Mouse (Mus musculus): ENCODE results near the gene Ano1.

Gene Ano1

GRCm38 (mm10) chr7:144696764-144697704, 54.7 kb downstream of the Ano1 start:
- peak in 1 of 2 experiments; percentile 8 for DNase-seq

- DNase-seq: no peak
Observed at GRCm38 (mm10) chr7:144689855-144690254, 61.9 kb downstream of the Ano1 start.

GRCm38 (mm10) chr7:144689136-144689535, 62.6 kb downstream of the Ano1 start:
- peak in 1 of 2 experiments; percentile 18 for DNase-seq

- DNase-seq: no peak
Observed at GRCm38 (mm10) chr7:144687663-144688381, 64.0 kb downstream of the Ano1 start.

- DNase-seq: no peak
Observed at GRCm38 (mm10) chr7:144684947-144685346, 66.8 kb downstream of the Ano1 start.

GRCm38 (mm10) chr7:144684467-144684866, 67.3 kb downstream of the Ano1 start:
- no peak for DNase-seq

- no peak for DNase-seq
Observed at GRCm38 (mm10) chr7:144680096-144680495, 71.7 kb downstream of the Ano1 start.

GRCm38 (mm10) chr7:144678241-144679030, 73.3 kb downstream of the Ano1 start:
- no peak for DNase-seq

GRCm38 (mm10) chr7:144677341-144678086, 74.3 kb downstream of the Ano1 start:
- no peak for DNase-seq

- no peak for DNase-seq
Observed at GRCm38 (mm10) chr7:144675632-144676031, 76.1 kb downstream of the Ano1 start.

GRCm38 (mm10) chr7:144669895-144670294, 81.9 kb downstream of the Ano1 start:
- DNase-seq: no peak

GRCm38 (mm10) chr7:144668603-144669278, 83.0 kb downstream of the Ano1 start:
- DNase-seq: no peak

- no peak for DNase-seq
Observed at GRCm38 (mm10) chr7:144667091-144667490, 84.7 kb downstream of the Ano1 start.

GRCm38 (mm10) chr7:144665585-144665984, 86.2 kb downstream of the Ano1 start:
- DNase-seq: no peak

- peak in 1 of 2 experiments; percentile 18 for DNase-seq
Observed at GRCm38 (mm10) chr7:144663566-144663965, 88.2 kb downstream of the Ano1 start.

GRCm38 (mm10) chr7:144656261-144656967, 95.4 kb downstream of the Ano1 start:
- DNase-seq: no peak

- DNase-seq: peak; percentile 8 to 18
Observed at GRCm38 (mm10) chr7:144653681-144654425, 97.9 kb downstream of the Ano1 start.

- DNase-seq: no peak
Observed at GRCm38 (mm10) chr7:144647547-144647946, 104.2 kb downstream of the Ano1 start.

GRCm38 (mm10) chr7:144640817-144641216, 111.0 kb downstream of the Ano1 start:
- DNase-seq: no peak

- DNase-seq: no peak
Observed at GRCm38 (mm10) chr7:144636000-144636399, 115.8 kb downstream of the Ano1 start.

All from kidney, adult 8-10 months (tissue).